Mouse (Mus musculus): ENCODE results near the gene Plekhh3.

- no peak for TF ChIP-seq EP300 (optimal IDR thresholded peaks at IDR 0.05)
- TF ChIP-seq CTCF (IDR thresholded peaks at IDR 0.05; ENCODE audit: low read depth), result no peak
These were observed 2.0 kb upstream of the Plekhh3 start for GRCm38 (mm10) chr11:101173112-101173511.

Data from stomach, postnatal 0 days (tissue).